Mouse (Mus musculus) splenic B cell, adult 2 months (primary cell): Measurements from ENCODE around the gene Ccdc6.

ENCODE experiments used
- DNase-seq: peaks from one replicate; pipeline ENCODE4 v3.0.0-alpha.2; 2011; ENCODE audit warnings: low read depth, low spot score
- H3K27me3 ChIP-seq: 2 replicates; pipeline ENCODE4 v1.6.1; 2012; ENCODE audit warnings: mild to moderate bottlenecking, low read length, moderate library complexity, mixed read lengths; ENCODE audit not compliant: control insufficient read depth, poor library complexity, insufficient read depth, severe bottlenecking
- H3K36me3 ChIP-seq: 2 replicates; pipeline ENCODE4 v1.6.1; 2012; ENCODE audit warnings: mild to moderate bottlenecking, low read length, moderate library complexity, mixed read lengths; ENCODE audit not compliant: control insufficient read depth, poor library complexity, insufficient read depth, severe bottlenecking

The Ccdc6 gene

GRCm38 (mm10) chr10:70108016-70108415 is 11.1 kb downstream of the Ccdc6 start:
- DNase-seq = no peak
- Histone ChIP-seq H3K27me3 (no peaks in the 10 kb centered on the region), H3K36me3 (0 out of 2 replicates have a peak, but pooled peaks cover 2% of the 10 kb centered on the region)

GRCm38 (mm10) chr10:70109974-70110373 is 13.1 kb downstream of the Ccdc6 start:
- DNase-seq = no peak
- Histone ChIP-seq H3K27me3 (no peaks in the 10 kb centered on the region), H3K36me3 (0 out of 2 replicates have a peak, but pooled peaks cover 2% of the 10 kb centered on the region)

- Histone ChIP-seq H3K36me3 (no peaks in the 10 kb centered on the region), H3K27me3 (no peaks in the 10 kb centered on the region)
- no peak for DNase-seq
Observed at GRCm38 (mm10) chr10:70110815-70111214, 13.9 kb downstream of the Ccdc6 start.

GRCm38 (mm10) chr10:70111643-70112042 is 14.7 kb downstream of the Ccdc6 start:
- DNase-seq = no peak
- H3K27me3 ChIP-seq = no peaks in the 10 kb centered on the region
- H3K36me3 ChIP-seq = no peaks in the 10 kb centered on the region

- no peaks in the 10 kb centered on the region for H3K27me3 ChIP-seq
- no peak for DNase-seq
- H3K36me3 ChIP-seq = no peaks in the 10 kb centered on the region
Observed at GRCm38 (mm10) chr10:70114048-70114635, 17.2 kb downstream of the Ccdc6 start.

- Histone ChIP-seq H3K27me3 (no peaks in the 10 kb centered on the region), H3K36me3 (no peaks in the 10 kb centered on the region)
- peak; percentile 14 for DNase-seq
Observed at GRCm38 (mm10) chr10:70116454-70116853, 19.5 kb downstream of the Ccdc6 start.

GRCm38 (mm10) chr10:70119451-70119850 is 22.5 kb downstream of the Ccdc6 start:
- DNase-seq = no peak
- Histone ChIP-seq H3K36me3 (no peaks in the 10 kb centered on the region), H3K27me3 (no peaks in the 10 kb centered on the region)

GRCm38 (mm10) chr10:70119851-70120370 is 23.0 kb downstream of the Ccdc6 start:
- H3K36me3 ChIP-seq = no peaks in the 10 kb centered on the region
- no peaks in the 10 kb centered on the region for H3K27me3 ChIP-seq
- peak; percentile 71 for DNase-seq

GRCm38 (mm10) chr10:70120671-70121405 is 23.9 kb downstream of the Ccdc6 start:
- Histone ChIP-seq H3K27me3 (no peaks in the 10 kb centered on the region), H3K36me3 (no peaks in the 10 kb centered on the region)
- peak; percentile 22 for DNase-seq

GRCm38 (mm10) chr10:70121406-70121695 is 24.4 kb downstream of the Ccdc6 start:
- no peaks in the 10 kb centered on the region for H3K27me3 ChIP-seq
- no peaks in the 10 kb centered on the region for H3K36me3 ChIP-seq
- no peak for DNase-seq

GRCm38 (mm10) chr10:70123454-70123853 is 26.5 kb downstream of the Ccdc6 start:
- no peaks in the 10 kb centered on the region for H3K27me3 ChIP-seq
- no peaks in the 10 kb centered on the region for H3K36me3 ChIP-seq
- DNase-seq = no peak

- DNase-seq = no peak
- Histone ChIP-seq H3K36me3 (no peaks in the 10 kb centered on the region), H3K27me3 (no peaks in the 10 kb centered on the region)
Observed at GRCm38 (mm10) chr10:70125491-70125890, 28.6 kb downstream of the Ccdc6 start.

GRCm38 (mm10) chr10:70127273-70127672 is 30.4 kb downstream of the Ccdc6 start:
- Histone ChIP-seq H3K27me3 (no peaks in the 10 kb centered on the region), H3K36me3 (0 out of 2 replicates have a peak, but pooled peaks cover 2% of the 10 kb centered on the region)
- DNase-seq = no peak

- DNase-seq = no peak
- Histone ChIP-seq H3K27me3 (no peaks in the 10 kb centered on the region), H3K36me3 (0 out of 2 replicates have a peak, but pooled peaks cover 2% of the 10 kb centered on the region)
Observed at GRCm38 (mm10) chr10:70128408-70128807, 31.5 kb downstream of the Ccdc6 start.

- Histone ChIP-seq H3K27me3 (no peaks in the 10 kb centered on the region), H3K36me3 (0 out of 2 replicates have a peak, but pooled peaks cover 2% of the 10 kb centered on the region)
- no peak for DNase-seq
Observed at GRCm38 (mm10) chr10:70132087-70132560, 35.2 kb downstream of the Ccdc6 start.
